Mouse (Mus musculus): ENCODE results near the gene Slc31a2. TPM values are rescaled to one million over a fixed set of nuclear protein-coding genes. Genes with fewer than 3 reads are reported as not detected.

The Slc31a2 gene
- polyA plus RNA-seq, 1 experiment: 35.6 TPM

DNA sequence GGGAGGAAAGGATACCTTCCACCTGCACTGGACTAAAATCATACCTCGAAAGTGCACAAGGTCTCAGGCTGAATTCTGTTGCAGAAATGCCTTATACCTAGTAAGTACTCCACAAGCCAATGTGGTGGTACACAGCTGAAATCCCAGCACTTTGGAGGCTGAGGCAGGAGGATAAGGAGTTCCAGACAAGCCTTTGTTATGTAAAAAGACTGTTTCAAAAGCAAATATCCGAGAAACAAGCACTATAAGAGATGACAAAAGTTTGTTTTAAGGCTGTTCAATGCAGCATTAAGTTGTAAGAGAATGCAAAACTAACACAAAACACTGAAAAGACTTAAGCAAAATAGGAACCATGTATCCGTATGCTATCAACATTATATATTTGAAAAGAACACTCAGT, 52.2 kb downstream of the Slc31a2 start:
- TF ChIP-seq POLR2A (IDR thresholded peaks at IDR 0.05; ENCODE audit: control insufficient read depth, low read depth, low read length): no peak
- TF ChIP-seq CTCF (IDR thresholded peaks at IDR 0.05; ENCODE audit: control insufficient read depth, insufficient read depth, insufficient replicate concordance, low read depth, low read length): no peak
- Histone ChIP-seq H3K27me3 (ENCODE audit: control insufficient read depth, insufficient read depth, low read length) (no peaks in the 10 kb centered on the region), H3K4me3 (ENCODE audit: control insufficient read depth, low read depth, low read length) (no peak overlapping the region), H3K36me3 (ENCODE audit: control insufficient read depth, insufficient read depth, low read length) (peaks cover 1% of the 10 kb centered on the region; the same call in 1 of the 2 replicates), H3K4me1 (ENCODE audit: control insufficient read depth, insufficient read depth, low read length) (no peaks in the 10 kb centered on the region), H3K27ac (ENCODE audit: control insufficient read depth, insufficient read depth, low read depth, low read length) (no peak overlapping the region)

DNA sequence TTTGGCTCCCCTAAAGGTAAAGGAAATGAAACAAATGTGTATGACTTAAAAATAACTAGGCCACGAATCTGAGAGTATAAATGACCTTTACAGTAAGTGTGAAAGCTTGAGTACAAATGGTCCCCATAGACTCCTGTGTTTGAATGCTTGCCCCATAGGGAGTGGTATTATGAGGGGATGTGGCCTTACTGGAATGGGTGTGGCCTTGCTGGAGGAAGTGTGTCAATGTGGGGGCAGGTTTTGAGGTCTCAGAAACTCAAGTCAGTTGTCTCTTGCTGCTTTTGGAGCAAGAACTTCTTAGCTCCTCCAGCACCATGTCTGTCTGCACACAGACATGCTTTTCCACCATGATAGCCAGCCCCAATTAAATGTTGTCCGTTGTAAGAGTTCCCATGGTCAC, 54.1 kb downstream of the Slc31a2 start:
- Histone ChIP-seq H3K36me3 (ENCODE audit: control insufficient read depth, insufficient read depth, low read length) (peaks cover 1% of the 10 kb centered on the region; the same call in 1 of the 2 replicates), H3K27ac (ENCODE audit: control insufficient read depth, insufficient read depth, low read depth, low read length) (no peak overlapping the region), H3K4me1 (ENCODE audit: control insufficient read depth, insufficient read depth, low read length) (no peaks in the 10 kb centered on the region), H3K27me3 (ENCODE audit: control insufficient read depth, insufficient read depth, low read length) (no peaks in the 10 kb centered on the region), H3K4me3 (ENCODE audit: control insufficient read depth, low read depth, low read length) (no peak overlapping the region)
- no peak for TF ChIP-seq POLR2A (IDR thresholded peaks at IDR 0.05; ENCODE audit: control insufficient read depth, low read depth, low read length)
- no peak for TF ChIP-seq CTCF (IDR thresholded peaks at IDR 0.05; ENCODE audit: control insufficient read depth, insufficient read depth, insufficient replicate concordance, low read depth, low read length)

DNA sequence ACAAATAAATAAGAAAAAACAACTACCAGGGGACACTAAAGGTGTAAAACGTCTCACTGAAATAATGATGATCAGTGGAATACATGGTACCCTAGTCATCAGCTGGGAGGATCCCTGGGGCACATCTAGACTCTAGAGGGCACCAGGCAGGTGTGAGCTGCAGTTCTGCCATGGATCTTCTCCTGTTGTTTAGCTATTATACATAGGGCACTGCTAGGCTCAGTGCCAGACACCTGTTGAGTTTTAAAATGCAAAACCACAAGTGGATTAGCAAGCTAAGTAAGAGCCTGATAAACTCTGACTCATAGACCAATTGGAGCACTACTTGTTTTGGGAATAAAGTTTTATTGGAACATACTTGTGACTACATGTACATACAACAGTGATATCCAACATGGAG, 55.9 kb downstream of the Slc31a2 start:
- Histone ChIP-seq H3K27me3 (ENCODE audit: control insufficient read depth, insufficient read depth, low read length) (no peaks in the 10 kb centered on the region), H3K4me3 (ENCODE audit: control insufficient read depth, low read depth, low read length) (no peak overlapping the region), H3K27ac (ENCODE audit: control insufficient read depth, insufficient read depth, low read depth, low read length) (no peak overlapping the region), H3K36me3 (ENCODE audit: control insufficient read depth, insufficient read depth, low read length) (no peaks in the 10 kb centered on the region; the same call in 1 of the 2 replicates), H3K4me1 (ENCODE audit: control insufficient read depth, insufficient read depth, low read length) (no peaks in the 10 kb centered on the region)
- TF ChIP-seq POLR2A (IDR thresholded peaks at IDR 0.05; ENCODE audit: control insufficient read depth, low read depth, low read length) (no peak), CTCF (IDR thresholded peaks at IDR 0.05; ENCODE audit: control insufficient read depth, insufficient read depth, insufficient replicate concordance, low read depth, low read length) (no peak)

DNA sequence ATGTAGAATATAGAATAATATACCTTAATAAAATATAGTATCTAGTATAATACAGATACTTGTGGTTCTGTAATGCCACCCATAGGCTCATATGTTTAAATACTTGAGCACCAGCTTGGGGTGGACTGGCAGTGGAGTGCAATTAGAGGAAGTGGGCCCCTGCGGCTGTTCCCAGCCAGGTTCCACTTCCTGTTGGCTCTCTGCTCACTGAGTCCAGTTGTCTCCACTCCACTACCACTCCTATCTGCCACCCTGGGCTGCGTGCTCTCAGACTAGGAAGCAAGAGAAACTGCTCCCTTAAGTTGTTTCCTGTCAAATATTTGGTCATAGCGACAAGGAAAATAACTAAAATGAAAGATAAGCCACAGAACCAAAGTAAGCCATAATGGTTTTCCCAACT, 60.3 kb downstream of the Slc31a2 start:
- Histone ChIP-seq H3K4me1 (ENCODE audit: control insufficient read depth, insufficient read depth, low read length) (no peaks in the 10 kb centered on the region), H3K4me3 (ENCODE audit: control insufficient read depth, low read depth, low read length) (no peak overlapping the region), H3K36me3 (ENCODE audit: control insufficient read depth, insufficient read depth, low read length) (no peaks in the 10 kb centered on the region; the same call in 1 of the 2 replicates), H3K27me3 (ENCODE audit: control insufficient read depth, insufficient read depth, low read length) (no peaks in the 10 kb centered on the region), H3K27ac (ENCODE audit: control insufficient read depth, insufficient read depth, low read depth, low read length) (no peak overlapping the region)
- TF ChIP-seq CTCF (IDR thresholded peaks at IDR 0.05; ENCODE audit: control insufficient read depth, insufficient read depth, insufficient replicate concordance, low read depth, low read length): no peak
- TF ChIP-seq POLR2A (IDR thresholded peaks at IDR 0.05; ENCODE audit: control insufficient read depth, low read depth, low read length): no peak

DNA sequence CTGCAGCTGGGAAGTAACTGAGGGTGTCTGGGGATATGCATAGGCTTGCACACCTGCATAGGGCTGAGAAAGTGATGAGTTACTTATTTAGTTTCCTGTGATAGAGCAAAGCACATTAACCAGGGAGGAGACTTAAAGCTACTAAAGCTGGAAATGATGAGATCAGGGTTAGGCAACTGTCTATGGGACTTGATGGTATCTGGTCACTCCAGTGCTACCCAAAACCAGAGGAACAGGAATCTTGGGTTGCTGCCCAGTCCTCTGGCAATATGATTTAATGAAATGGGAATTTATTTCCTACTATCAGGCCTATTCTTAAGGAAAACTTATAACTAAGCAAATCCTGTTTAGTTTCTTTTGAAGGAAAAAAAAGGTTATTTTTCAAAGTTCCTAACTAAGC, 63.7 kb downstream of the Slc31a2 start:
- Histone ChIP-seq H3K27ac (ENCODE audit: control insufficient read depth, insufficient read depth, low read depth, low read length) (no peak overlapping the region), H3K36me3 (ENCODE audit: control insufficient read depth, insufficient read depth, low read length) (no peaks in the 10 kb centered on the region; the same call in 1 of the 2 replicates), H3K27me3 (ENCODE audit: control insufficient read depth, insufficient read depth, low read length) (no peaks in the 10 kb centered on the region), H3K4me3 (ENCODE audit: control insufficient read depth, low read depth, low read length) (no peak overlapping the region), H3K4me1 (ENCODE audit: control insufficient read depth, insufficient read depth, low read length) (no peaks in the 10 kb centered on the region)
- TF ChIP-seq POLR2A (IDR thresholded peaks at IDR 0.05; ENCODE audit: control insufficient read depth, low read depth, low read length): no peak
- TF ChIP-seq CTCF (IDR thresholded peaks at IDR 0.05; ENCODE audit: control insufficient read depth, insufficient read depth, insufficient replicate concordance, low read depth, low read length): no peak

DNA sequence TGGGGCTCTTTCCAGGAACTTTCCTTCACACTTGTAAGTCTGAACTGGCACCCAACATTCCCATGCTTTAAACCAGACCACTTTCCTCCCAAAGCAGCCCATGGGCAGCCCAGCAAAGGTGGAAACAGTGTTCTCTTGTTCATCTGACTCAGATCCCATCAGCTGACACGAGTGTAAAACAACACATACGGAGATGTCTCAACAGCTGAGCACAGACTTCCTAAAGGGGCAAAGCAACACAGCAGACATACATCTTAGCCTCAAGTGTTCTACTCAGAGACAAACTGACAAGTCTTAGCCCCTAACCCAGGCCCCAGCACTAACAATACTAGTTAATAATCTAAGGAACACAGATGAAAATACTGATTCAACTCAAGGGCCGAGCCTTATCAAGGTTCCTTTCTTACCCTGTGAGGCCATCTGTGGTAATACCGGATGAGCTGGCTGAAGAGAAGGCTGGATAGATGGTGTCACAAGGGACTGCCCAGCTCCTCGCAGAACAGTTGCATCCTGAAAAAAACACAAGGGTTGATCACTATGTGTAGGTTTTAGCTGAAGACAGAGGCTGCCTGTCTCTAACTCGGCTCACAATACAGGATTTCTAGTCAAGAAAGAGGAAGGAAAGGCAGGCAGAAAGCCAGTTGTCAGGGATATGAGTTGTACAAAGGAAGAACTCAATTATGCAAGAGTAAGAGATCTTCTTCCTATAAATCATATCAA, 66.7 kb downstream of the Slc31a2 start:
- Histone ChIP-seq H3K36me3 (ENCODE audit: control insufficient read depth, insufficient read depth, low read length) (no peaks in the 10 kb centered on the region; the same call in 1 of the 2 replicates), H3K27me3 (ENCODE audit: control insufficient read depth, insufficient read depth, low read length) (no peaks in the 10 kb centered on the region), H3K27ac (ENCODE audit: control insufficient read depth, insufficient read depth, low read depth, low read length) (no peak overlapping the region), H3K4me3 (ENCODE audit: control insufficient read depth, low read depth, low read length) (no peak overlapping the region), H3K4me1 (ENCODE audit: control insufficient read depth, insufficient read depth, low read length) (no peaks in the 10 kb centered on the region)
- no peak for TF ChIP-seq CTCF (IDR thresholded peaks at IDR 0.05; ENCODE audit: control insufficient read depth, insufficient read depth, insufficient replicate concordance, low read depth, low read length)
- no peak for TF ChIP-seq POLR2A (IDR thresholded peaks at IDR 0.05; ENCODE audit: control insufficient read depth, low read depth, low read length)

DNA sequence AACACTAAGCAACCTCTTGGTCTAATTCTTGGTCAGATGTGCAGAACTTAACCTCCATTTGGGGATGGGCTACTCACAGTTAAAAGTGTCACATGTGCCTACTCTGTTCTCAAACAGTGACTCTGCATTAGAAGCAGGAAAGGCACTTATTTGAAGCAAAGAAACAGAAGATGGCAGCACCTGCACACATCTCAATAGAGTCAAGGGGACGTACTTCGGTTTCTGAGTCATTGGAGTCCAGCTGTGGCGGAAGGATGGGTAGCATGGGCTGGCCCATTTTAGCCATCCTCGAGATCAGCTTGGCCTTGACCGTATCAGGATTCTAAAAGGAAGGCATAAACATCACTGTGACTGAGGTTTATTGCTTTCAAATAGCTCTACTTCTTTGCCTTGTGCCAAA, 69.6 kb downstream of the Slc31a2 start:
- no peaks in the 10 kb centered on the region for H3K27me3 ChIP-seq (ENCODE audit: control insufficient read depth, insufficient read depth, low read length)
- H3K4me3 ChIP-seq (ENCODE audit: control insufficient read depth, low read depth, low read length): no peak overlapping the region; the same call in 1 of the 2 replicates
- TF ChIP-seq POLR2A (IDR thresholded peaks at IDR 0.05; ENCODE audit: control insufficient read depth, low read depth, low read length): no peak
- TF ChIP-seq CTCF (IDR thresholded peaks at IDR 0.05; ENCODE audit: control insufficient read depth, insufficient read depth, insufficient replicate concordance, low read depth, low read length): no peak
- H3K27ac ChIP-seq (ENCODE audit: control insufficient read depth, insufficient read depth, low read depth, low read length): no peak overlapping the region
- no peaks in the 10 kb centered on the region for H3K4me1 ChIP-seq (ENCODE audit: control insufficient read depth, insufficient read depth, low read length)
- H3K36me3 ChIP-seq (ENCODE audit: control insufficient read depth, insufficient read depth, low read length): no peaks in the 10 kb centered on the region
